Mouse (Mus musculus): ENCODE results near the gene Slc22a6.

DNA sequence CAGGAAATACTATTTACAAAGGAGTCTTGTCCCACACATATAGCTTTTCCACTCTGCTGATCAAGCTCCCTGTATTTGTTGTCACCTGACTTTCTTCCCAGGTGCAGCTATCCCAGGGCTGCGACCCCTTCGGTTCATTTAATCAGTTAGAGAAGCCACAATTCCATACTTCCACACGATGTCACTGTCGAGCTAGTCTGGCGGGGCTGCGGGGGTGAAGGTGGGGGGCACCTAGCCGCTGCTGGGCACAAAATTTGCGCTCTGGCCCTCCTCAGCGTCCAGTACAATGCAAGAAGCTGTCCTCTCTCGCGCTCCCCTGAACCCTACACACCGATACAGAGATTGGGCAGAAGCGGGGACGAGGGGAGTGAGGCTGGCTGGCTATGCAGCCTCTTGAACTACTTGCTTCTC, 48.4 kb upstream of the Slc22a6 start:
- TF ChIP-seq GATA1 (IDR thresholded peaks at IDR 0.05; ENCODE audit: borderline replicate concordance, low read length) (no peak), FLI1 (IDR thresholded peaks at IDR 0.05; ENCODE audit: low read length) (no peak)
